Mouse (Mus musculus): ENCODE data around the gene Ngef.

DNA sequence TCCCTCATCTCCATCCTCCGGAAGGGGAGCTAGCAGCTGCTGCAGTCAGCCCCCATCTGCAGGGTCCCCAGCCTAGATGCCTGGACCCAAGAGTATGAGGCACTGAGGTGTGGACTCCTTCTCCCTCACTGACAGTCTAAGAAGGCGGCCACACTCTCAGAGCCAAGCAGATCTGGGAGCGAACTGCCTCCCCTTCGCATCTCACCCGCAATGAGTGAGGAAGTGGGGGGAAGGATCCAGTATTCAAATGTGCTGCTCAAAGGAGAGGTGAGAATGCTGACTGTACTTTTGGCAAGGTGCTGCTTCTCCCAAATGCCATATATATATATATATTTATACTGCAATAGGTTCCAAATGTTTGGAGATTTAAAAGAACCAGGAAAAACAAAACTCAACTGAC is 29.7 kb upstream of the Ngef start:
- TF ChIP-seq SIN3A (IDR thresholded peaks at IDR 0.05; ENCODE audit: low read length) (no peak), HCFC1 (IDR thresholded peaks at IDR 0.05; ENCODE audit: low read depth, low read length) (no peak), RCOR1 (IDR thresholded peaks at IDR 0.05; ENCODE audit: low read depth, low read length) (no peak), TBP (IDR thresholded peaks at IDR 0.05; ENCODE audit: low read depth, low read length) (no peak), CTCF (IDR thresholded peaks at IDR 0.05 in 2 of 3, conservative IDR thresholded peaks at IDR 0.05 in 1 of 3; ENCODE audit: control insufficient read depth in 1 of 3, insufficient read depth in 1 of 3, low read depth in 2 of 3, low read length in 3 of 3, poor library complexity in 1 of 3, severe bottlenecking in 1 of 3) (no peak), MAZ (IDR thresholded peaks at IDR 0.05; ENCODE audit: low read depth, low read length) (no peak), CHD1 (IDR thresholded peaks at IDR 0.05; ENCODE audit: low read depth, low read length) (no peak), MEF2A (IDR thresholded peaks at IDR 0.05; ENCODE audit: extremely low read depth, insufficient replicate concordance, low read depth, low read length, poor library complexity, severe bottlenecking) (no peak), ZNF384 (IDR thresholded peaks at IDR 0.05; ENCODE audit: low read depth, low read length) (no peak), POLR2A (IDR thresholded peaks at IDR 0.05; ENCODE audit: control insufficient read depth in 1 of 2, insufficient read depth in 1 of 2, low read depth in 1 of 2, low read length in 2 of 2, poor library complexity in 1 of 2) (no peak), MAX (IDR thresholded peaks at IDR 0.05; ENCODE audit: low read length) (no peak), USF1 (IDR thresholded peaks at IDR 0.05; ENCODE audit: low read depth, low read length) (no peak), ZMIZ1 (IDR thresholded peaks at IDR 0.05; ENCODE audit: low read depth, low read length) (no peak)

All from MEL (cell line).